Mouse (Mus musculus) E14TG2a.4 (cell line): ENCODE results near the gene Treml2.

Source experiments
- CTCF ChIP-seq: conservative IDR thresholded peaks from 2 replicates; pipeline ENCODE4 v1.5.1; 2014; ENCODE audit warnings: low read length
- POU5F1 ChIP-seq: IDR thresholded peaks from 2 replicates; pipeline ENCODE4 v1.6.1; 2014; ENCODE audit warnings: low read length, borderline replicate concordance

- TF ChIP-seq CTCF (no peak), POU5F1 (no peak)
These were observed 31.7 kb upstream of the Treml2 start for GRCm38 (mm10) chr17:48267591-48267990.
